Mouse (Mus musculus): ENCODE results near the gene E2f6.

DNA sequence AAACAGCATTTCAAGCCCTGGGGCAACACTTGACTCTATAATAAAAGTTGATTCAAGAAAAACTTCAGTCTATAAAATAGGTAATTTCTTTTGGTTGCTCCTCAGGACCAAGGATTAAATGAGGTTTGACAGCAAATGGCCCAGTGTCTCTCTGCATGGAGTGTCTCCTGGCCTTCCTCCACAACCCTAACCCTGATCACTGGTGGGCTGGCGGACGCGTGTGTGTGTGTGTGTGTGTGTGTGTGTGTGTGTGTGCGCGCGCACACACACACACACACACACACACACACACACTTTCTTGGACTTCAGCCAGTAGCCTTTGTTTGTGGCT, 10.9 kb upstream of the E2f6 start:
- TF ChIP-seq GATA1 (IDR thresholded peaks at IDR 0.05; ENCODE audit: borderline replicate concordance, low read length) (no peak), FLI1 (IDR thresholded peaks at IDR 0.05; ENCODE audit: low read length) (no peak)

Measured in megakaryocyte, embryonic 14.5 days (primary cell).